Mouse (Mus musculus): Measurements from ENCODE around the gene Alkbh4. TPM values are rescaled to one million over a fixed set of nuclear protein-coding genes. Genes with fewer than 3 reads are reported as not detected.

The Alkbh4 gene
- total RNA-seq (2014; rRNA removed) (17.6 and 21.9 TPM in 2 replicates), polyA plus RNA-seq (2015; fragmentation: Nextera tagmentation; extraction: Ambion mirVana) (15.2 and 15.4 TPM in 2 replicates)

DNA sequence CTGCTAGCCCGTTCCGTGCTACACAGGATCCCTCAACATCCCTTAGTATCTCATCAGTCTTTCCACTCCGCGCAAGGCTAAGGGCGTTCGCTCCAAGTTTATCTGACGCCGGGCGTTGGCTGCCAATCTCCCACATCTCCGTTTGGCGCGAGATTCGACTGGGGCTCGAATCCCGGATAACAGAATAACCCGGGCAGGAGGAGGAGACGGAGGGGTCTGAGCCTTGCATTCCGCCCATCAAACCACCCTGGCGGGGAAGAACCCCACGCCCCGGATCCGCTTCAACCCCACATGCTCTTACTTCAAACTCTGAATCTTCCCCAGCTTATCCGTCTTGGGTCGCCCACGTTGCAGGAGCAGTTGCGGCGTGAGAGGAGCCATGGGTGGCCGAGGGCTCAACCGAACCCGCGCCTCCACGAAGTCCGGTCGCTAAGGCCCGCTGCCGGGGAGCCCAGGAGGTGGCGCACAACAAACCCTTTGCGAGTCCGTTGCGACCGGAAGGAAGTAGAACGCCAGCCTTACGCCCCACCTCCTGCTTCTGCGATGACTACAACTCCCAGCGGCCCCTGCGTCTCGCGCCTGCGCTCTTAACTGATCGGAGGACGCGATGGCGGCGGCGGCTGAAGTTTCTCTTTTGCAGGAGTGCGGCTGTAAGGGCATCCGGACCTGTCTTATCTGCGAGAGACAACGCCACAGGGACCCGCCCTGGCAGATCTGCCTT, at the start of gene Alkbh4, which contains the start of gene Lrwd1:
TSS of gene Alkbh4 (plus strand) at position 576 of the 721 bp plus-strand sequence.
TSS of gene Lrwd1 (minus strand) at position 504 of the 721 bp plus-strand sequence.
- ATAC-seq (peak; percentile 93), DNase-seq (ENCODE audit: low spot score) (peak; percentile 97)
- H3K4me2 ChIP-seq (ENCODE audit: low read depth, low read length): peak within 1 kb of the TSS; percentile 83
- H3K9ac ChIP-seq (replicated peaks; ENCODE audit: low read length): peak within 1 kb of the TSS; percentile 77
- no peaks in the 10 kb centered on the region for H3K9me3 ChIP-seq (ENCODE audit: low read length)
- WGBS: under 1% methylated on average over 60 of the region's 60 CpGs
- H3K27ac ChIP-seq: peak within 1 kb of the TSS; percentile 64
- H3K36me3 ChIP-seq (ENCODE audit: insufficient read depth, low read length): peaks cover 16% of the 10 kb centered on the region; the same call in 1 of the 2 replicates
- TF ChIP-seq CTCF (IDR thresholded peaks at IDR 0.05; ENCODE audit: low read depth): peak; percentile 84
- H3K4me3 ChIP-seq (ENCODE audit: low read length): peak within 1 kb of the TSS; percentile 81
- H3K27me3 ChIP-seq (ENCODE audit: insufficient read depth, low read length): no peaks in the 10 kb centered on the region
- peaks cover 7% of the 10 kb centered on the region for H3K4me1 ChIP-seq (ENCODE audit: insufficient read depth, low read length)

DNA sequence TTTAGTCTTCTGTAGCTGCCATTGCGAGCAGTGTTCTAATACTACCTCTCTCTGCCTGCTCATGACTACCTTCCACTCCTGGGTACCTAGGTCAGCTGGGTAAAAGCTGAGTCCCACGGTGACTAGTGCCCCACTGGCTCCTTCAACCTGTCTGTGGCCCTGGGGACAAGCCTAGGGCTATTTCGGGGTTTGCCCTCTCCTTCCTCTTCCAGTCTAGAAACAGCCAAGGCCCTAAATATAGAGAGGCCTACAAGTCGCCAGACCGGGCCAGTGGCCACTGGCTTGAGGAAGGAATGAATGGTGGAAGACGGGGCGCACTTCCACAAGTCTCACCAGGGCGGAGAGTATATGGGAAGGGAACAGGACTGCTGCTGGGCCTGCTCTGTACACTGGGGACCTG, 49.7 kb upstream of the Alkbh4 start:
- DNase-seq (ENCODE audit: low spot score): no peak
- ATAC-seq: no peak
- Histone ChIP-seq H3K9ac (replicated peaks; ENCODE audit: low read length) (no peak overlapping the region), H3K4me2 (ENCODE audit: low read depth, low read length) (no peak overlapping the region), H3K9me3 (ENCODE audit: low read length) (no peaks in the 10 kb centered on the region), H3K27me3 (ENCODE audit: insufficient read depth, low read length) (no peaks in the 10 kb centered on the region), H3K4me1 (ENCODE audit: insufficient read depth, low read length) (peaks cover 8% of the 10 kb centered on the region), H3K36me3 (ENCODE audit: insufficient read depth, low read length) (peaks cover 2% of the 10 kb centered on the region; the same call in 1 of the 2 replicates), H3K4me3 (ENCODE audit: low read length) (no peak overlapping the region), H3K27ac (no peak overlapping the region)
- 93% methylated on average over 8 of the region's 8 CpGs for WGBS
- TF ChIP-seq CTCF (IDR thresholded peaks at IDR 0.05; ENCODE audit: low read depth): no peak

DNA sequence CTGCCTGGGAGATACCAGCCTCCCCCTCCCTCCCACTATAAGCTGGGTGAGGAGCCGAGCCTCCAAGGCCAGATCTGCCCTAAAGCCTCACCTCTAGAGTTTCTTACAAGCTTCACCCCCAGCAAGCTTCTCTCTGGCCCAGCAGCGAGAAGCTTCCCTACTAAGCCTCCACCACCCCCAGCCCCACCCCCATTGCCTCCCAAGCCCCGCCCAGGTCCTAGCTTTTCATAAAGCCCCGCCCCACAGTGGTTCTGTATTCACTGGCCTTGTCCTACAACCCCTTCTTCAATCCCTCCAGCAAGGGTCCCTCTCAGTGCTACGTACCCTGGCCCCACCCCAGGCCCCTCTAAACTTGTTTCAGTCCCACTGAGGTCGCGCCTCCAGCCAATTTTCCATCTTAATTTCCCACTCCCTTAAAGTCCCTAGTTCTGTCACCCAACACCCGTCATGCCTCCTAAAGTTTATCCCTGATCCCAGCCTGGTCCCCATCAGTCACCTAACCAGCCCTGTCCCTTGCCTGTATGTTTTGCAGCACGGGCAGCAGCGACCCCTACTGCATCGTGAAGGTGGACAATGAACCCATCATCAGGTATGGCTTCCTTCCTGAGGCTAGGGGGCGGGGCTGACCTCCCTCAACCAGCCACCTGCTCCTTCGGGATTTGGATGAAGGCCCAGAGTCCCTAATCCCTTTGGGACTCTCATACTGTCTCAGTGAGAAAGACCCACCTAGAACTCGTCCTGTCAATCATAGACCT, 46.9 kb upstream of the Alkbh4 start:
- H3K4me1 ChIP-seq (ENCODE audit: insufficient read depth, low read length): peaks cover 8% of the 10 kb centered on the region
- H3K4me2 ChIP-seq (ENCODE audit: low read depth, low read length): no peak overlapping the region
- H3K27me3 ChIP-seq (ENCODE audit: insufficient read depth, low read length): no peaks in the 10 kb centered on the region
- H3K36me3 ChIP-seq (ENCODE audit: insufficient read depth, low read length): peaks cover 6% of the 10 kb centered on the region; the same call in 1 of the 2 replicates
- peak; percentile 18 for DNase-seq (ENCODE audit: low spot score)
- ATAC-seq: no peak
- TF ChIP-seq CTCF (IDR thresholded peaks at IDR 0.05; ENCODE audit: low read depth): peak; percentile 60
- H3K4me3 ChIP-seq (ENCODE audit: low read length): no peak overlapping the region
- WGBS: 25% methylated on average over 14 of the region's 14 CpGs
- no peak overlapping the region for H3K9ac ChIP-seq (replicated peaks; ENCODE audit: low read length)
- H3K27ac ChIP-seq: no peak overlapping the region
- H3K9me3 ChIP-seq (ENCODE audit: low read length): no peaks in the 10 kb centered on the region

DNA sequence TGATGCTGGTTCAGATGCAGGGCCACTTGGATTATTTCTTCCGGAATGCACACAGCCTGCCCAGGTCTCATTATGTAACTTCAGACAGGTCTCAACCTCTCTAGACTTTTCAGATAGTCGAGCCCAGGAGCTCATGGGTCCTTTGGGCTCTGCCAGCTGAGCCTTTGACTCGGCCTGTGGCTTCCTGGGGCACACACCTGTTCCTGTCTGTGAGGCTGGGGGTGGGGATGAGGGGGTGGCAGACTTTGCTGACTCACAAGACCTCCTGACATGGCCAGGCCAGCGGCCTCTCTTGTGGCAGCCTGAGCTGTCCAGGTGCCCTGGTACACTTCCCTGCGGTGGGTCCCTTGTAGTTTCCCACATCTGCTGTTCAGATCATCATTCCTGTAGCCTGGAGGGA, 44.0 kb upstream of the Alkbh4 start:
- Histone ChIP-seq H3K36me3 (ENCODE audit: insufficient read depth, low read length) (peaks cover 6% of the 10 kb centered on the region; the same call in 1 of the 2 replicates), H3K9me3 (ENCODE audit: low read length) (no peaks in the 10 kb centered on the region), H3K4me3 (ENCODE audit: low read length) (no peak overlapping the region), H3K27me3 (ENCODE audit: insufficient read depth, low read length) (no peaks in the 10 kb centered on the region), H3K4me1 (ENCODE audit: insufficient read depth, low read length) (no peaks in the 10 kb centered on the region), H3K9ac (replicated peaks; ENCODE audit: low read length) (no peak overlapping the region), H3K4me2 (ENCODE audit: low read depth, low read length) (no peak overlapping the region), H3K27ac (no peak overlapping the region)
- WGBS: 69% methylated on average over 5 of the region's 5 CpGs
- DNase-seq (ENCODE audit: low spot score) (no peak), ATAC-seq (no peak)
- no peak for TF ChIP-seq CTCF (IDR thresholded peaks at IDR 0.05; ENCODE audit: low read depth)

DNA sequence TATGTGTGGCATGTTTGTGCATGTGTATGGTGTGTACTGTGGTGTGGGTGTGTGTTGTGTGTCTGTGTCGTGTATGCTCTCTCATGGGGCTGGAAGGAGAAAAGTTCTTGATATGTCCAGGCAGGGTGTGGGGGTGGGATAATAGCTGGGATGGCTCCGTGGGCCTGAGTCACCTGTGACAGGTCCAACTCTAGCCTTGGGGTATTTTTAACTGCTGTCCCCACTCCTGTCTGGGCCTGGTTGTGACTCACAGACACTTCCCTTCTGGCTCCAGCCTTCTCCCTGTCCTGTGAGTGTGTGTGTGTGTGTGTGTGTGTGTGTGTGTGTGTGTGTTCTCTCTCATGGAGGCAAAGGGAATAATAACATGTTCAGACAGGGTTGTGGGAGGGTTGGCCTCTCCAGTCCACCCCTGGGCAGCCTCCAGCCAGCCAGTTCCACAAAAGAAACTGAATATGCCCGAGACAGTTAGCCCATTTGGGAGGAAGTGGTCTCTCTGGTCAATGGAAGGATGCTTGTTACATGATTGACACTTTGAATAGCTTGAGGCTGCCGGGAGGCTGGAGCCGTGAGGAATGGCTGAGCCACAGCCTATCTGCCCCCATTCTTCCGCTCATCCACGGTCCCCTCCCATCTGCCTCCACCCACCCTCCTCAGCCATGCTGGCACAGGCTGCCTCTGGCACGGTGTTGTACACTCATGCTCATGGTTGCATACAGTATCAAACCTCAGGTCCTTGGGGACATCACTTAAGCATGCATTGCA, 41.5 kb upstream of the Alkbh4 start:
- no peaks in the 10 kb centered on the region for H3K27me3 ChIP-seq (ENCODE audit: insufficient read depth, low read length)
- no peak overlapping the region for H3K9ac ChIP-seq (replicated peaks; ENCODE audit: low read length)
- no peaks in the 10 kb centered on the region for H3K4me1 ChIP-seq (ENCODE audit: insufficient read depth, low read length)
- no peak for DNase-seq (ENCODE audit: low spot score)
- no peak overlapping the region for H3K4me2 ChIP-seq (ENCODE audit: low read depth, low read length)
- no peak overlapping the region for H3K27ac ChIP-seq
- H3K36me3 ChIP-seq (ENCODE audit: insufficient read depth, low read length): peaks cover 6% of the 10 kb centered on the region; the same call in 1 of the 2 replicates
- no peak for ATAC-seq
- 40% methylated on average over 8 of the region's 8 CpGs for WGBS
- H3K9me3 ChIP-seq (ENCODE audit: low read length): no peaks in the 10 kb centered on the region
- TF ChIP-seq CTCF (IDR thresholded peaks at IDR 0.05; ENCODE audit: low read depth): no peak
- no peak overlapping the region for H3K4me3 ChIP-seq (ENCODE audit: low read length)

DNA sequence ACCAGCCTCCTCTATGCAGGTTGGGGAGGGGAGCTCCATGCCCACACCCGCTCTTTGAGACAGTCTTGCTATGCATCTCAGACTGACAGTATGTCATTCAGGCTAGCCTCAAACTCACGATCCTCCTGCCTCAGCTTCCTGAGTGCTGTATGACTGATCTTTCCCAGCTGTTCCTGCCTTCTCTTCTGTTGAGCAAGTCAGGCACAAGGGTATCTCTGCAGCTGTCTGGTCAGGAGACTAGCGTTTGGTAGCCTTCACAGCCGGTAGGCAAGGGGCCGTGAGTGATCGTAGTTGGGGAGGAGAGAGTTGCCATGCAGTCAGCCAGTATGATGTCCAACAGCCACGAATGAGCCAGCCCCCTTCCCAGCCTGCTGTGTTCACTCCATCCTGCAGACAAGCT, 40.9 kb upstream of the Alkbh4 start:
- H3K9me3 ChIP-seq (ENCODE audit: low read length): no peaks in the 10 kb centered on the region
- H3K27ac ChIP-seq: no peak overlapping the region
- H3K4me3 ChIP-seq (ENCODE audit: low read length): no peak overlapping the region
- H3K4me2 ChIP-seq (ENCODE audit: low read depth, low read length): no peak overlapping the region
- 74% methylated on average over 7 of the region's 7 CpGs for WGBS
- H3K27me3 ChIP-seq (ENCODE audit: insufficient read depth, low read length): no peaks in the 10 kb centered on the region
- H3K4me1 ChIP-seq (ENCODE audit: insufficient read depth, low read length): no peaks in the 10 kb centered on the region
- no peak for TF ChIP-seq CTCF (IDR thresholded peaks at IDR 0.05; ENCODE audit: low read depth)
- H3K9ac ChIP-seq (replicated peaks; ENCODE audit: low read length): no peak overlapping the region
- H3K36me3 ChIP-seq (ENCODE audit: insufficient read depth, low read length): peaks cover 6% of the 10 kb centered on the region; the same call in 1 of the 2 replicates
- no peak for ATAC-seq
- DNase-seq (ENCODE audit: low spot score): no peak

All from hindbrain, postnatal 0 days (tissue).